Mouse (Mus musculus): ENCODE measurements around the gene 9930104L06Rik.
"Not testable (repeated sequence)": the region's sequence is repeated elsewhere in the genome, so short reads cannot be mapped to it uniquely, and the experiment has no call there.

The 9930104L06Rik gene

DNA sequence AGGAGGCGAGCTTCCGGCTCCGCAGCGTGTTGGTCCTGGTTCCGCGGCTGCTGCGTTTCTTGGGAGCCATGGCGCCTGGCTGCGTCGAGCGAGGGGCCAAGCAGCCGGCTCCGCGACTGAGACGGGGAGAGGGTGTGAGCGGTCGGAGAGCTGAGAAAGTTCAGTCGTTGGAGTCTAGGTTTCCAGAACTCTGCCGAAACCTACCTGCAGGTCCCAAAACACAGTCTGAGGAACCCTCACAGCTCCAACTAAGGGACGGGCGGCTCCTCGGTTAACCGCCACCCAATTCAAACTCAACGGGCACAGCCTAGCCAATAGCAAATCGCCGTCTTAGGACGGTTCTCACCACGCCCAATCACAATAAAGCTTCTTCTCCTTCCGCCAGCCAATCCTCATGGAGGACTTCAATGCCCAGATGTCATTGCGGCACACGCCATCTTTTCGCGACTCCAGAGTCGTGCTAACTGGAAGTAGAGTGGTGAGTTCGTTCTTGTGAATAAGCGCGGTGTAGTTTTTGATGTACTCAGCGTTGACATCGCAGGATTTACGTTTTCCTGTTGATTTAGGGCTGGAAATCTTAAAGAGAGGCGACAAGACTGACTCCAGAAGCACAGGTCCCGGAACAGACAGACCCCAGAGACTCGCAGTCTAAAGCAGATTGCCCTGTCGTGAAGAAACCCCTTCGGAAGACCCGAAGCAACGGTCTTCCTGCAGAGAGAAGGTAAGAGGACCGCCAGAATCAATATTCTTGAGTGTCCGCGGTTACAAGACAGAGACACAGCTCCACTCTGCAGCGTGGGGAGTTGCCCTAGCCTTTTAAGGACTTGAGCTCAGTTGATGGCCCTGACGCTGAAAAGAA is at the start of gene 9930104L06Rik:
9930104L06Rik (plus strand) TSS at position 436 of the 859 bp plus-strand sequence.
- CTCF ChIA-PET, result interaction anchor here (0.9 kb wide), 1 partner anchor 163 kb away, joined by 4 read pairs; no protein-coding TSS in a partner anchor

DNA sequence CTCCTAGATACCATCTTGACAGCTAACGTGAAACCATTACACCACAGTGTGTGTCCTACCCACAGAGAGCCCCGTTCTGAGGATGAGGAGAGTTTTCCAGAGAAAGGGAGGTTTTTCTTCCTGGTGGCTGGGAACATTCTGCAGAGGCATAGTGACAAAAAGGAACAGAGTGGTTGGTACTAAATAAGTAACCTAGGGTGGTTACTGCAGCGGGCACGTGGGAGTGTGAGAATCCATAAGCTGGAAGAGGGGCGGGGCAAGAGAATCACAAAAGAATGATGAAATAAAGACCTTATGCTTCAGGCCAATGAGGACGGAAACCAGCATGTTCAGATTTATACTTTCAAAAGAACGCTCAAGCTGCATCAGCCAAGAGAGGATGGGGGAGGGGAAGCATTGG is 48.1 kb upstream of the 9930104L06Rik start:
- CTCF ChIA-PET, result no interaction called here

DNA sequence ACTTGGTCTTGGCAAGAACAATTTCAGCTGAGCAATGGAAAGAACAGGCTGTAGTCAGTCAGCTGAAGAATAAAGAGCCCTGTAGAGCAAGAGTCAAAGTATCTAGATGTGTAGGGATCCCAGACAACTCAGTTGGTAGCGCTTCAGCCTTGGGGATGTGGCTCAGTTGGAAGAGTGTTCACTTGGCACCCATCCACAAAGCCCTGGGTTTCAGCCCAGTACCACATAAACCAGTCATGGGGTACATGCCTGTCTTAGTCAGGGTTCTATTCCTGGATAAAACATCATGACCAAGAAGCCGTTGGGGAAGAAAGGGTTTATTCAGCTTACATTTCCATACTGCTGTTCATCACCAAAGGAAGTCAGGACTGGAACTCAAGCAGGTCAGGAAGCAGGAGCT is 46.9 kb upstream of the 9930104L06Rik start:
- CTCF ChIA-PET, result no interaction called here

DNA sequence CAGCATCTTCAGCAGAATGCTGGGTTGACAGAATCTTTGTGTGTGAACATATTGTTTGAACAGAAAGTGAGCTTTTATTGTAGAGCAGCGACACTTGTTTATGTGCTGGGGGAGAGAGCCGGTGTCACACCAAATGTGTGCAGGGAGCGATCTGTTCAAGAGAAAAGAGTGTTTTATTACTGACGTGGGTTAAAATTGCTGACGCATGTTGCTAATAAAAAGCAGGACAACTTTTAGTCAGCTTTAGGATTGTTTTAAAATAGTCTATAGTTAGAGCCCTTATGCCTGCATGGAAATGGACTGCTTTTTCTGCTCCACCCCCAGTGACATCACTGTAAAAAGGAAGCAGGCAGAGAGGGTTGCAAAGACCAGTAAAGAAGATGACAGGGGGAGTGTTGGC is 46.0 kb upstream of the 9930104L06Rik start:
- CTCF ChIA-PET, result interaction anchor here (0.7 kb wide), 1 partner anchor 24 kb away, joined by 3 read pairs; no protein-coding TSS in a partner anchor

DNA sequence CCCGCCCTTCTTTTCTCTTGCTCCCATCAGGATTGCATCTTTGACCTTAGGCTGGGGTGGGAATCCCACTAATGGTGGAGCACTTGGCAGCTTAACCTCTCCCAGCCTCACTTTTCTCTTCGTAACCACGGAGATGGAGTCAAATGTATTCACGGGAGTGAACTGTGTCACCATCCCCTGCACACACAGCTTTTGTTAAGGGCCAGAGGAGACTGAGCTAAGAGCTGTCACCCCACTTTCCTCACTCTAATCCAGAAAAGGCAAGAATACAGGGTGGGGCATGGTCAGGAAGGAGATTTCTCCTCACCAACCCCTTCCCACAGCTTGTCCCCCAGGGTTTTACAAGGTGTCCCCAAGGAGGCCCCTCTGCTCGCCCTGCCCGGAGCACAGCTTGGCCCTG is 43.1 kb upstream of the 9930104L06Rik start:
- CTCF ChIA-PET, result no interaction called here

DNA sequence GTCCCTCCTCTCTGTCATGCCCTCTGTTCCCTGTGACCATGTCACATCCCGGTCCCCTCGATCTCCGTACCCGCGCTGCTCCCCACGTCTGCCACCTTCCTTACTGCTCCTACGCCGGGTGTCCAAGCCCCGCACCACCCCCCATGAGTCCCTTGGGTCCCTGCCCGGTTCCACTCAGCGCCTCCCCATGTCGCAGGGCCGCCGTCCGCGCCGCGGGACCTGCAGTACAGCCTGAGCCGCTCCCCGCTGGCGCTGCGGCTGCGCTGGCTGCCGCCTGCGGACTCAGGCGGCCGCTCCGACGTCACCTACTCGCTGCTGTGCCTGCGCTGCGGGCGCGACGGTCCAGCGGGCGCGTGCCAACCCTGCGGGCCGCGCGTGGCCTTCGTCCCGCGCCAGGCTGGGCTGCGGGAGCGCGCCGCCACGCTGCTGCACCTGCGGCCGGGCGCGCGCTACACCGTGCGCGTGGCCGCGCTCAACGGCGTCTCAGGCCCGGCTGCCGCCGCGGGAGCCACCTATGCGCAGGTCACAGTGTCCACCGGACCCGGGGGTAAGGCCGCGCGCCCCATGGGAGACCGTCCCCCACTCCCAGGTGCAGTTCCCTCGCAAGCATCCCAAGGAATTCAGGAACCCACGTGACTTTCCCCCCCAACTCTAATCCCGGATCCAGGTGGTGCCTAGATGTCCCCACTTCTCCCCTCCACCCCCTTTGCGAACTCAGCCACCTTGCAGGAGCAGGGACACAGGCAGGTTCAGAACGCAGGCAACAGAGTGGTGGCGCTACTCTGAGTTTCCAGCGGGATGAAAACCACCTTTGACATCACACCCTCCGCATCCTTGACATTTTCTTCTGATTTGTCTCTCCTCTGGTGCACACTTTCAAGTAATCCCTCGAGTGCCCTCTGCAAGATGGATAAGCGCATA is 42.1 kb upstream of the 9930104L06Rik start:
- CTCF ChIA-PET, result no interaction called here

DNA sequence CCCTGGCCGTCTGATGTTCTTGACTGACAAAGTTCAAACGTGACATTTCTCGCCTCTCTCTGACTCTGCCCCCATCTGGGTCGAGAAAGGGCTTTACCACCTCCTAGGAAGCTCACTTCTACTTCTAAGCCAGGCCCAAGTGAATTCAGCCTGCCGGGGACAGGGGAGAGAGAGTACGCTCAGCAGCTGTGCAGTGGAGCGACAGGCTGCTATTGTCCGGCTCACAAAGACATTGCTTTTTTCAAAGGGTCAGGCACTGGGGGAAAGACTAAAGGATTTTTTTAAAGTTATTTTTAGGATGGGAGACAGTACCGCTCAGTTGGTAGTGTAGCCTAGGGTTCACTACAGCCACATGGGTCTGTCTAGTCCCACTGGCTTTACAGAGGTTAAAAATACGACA is 38.4 kb upstream of the 9930104L06Rik start:
- CTCF ChIA-PET, result no interaction called here

DNA sequence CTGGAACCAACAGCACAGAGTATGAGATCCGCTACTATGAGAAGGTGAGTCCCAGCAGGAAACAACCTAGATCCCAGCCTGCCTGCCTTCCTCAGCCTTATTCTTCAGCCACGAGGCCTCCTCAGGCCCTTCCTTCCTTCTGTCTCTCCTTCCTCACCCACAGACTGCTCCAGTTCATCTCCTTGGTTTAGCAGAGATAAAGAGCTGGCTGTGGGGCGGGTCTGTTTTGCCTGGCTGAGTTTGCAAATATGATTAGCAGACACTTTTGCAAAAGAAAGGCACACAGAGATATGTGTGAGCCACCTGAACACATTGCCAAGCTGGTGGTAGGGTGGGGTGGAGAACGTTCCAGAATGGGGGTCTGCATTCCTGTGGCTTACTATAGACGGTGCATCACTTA is 36.9 kb upstream of the 9930104L06Rik start:
- CTCF ChIA-PET, result no interaction called here

DNA sequence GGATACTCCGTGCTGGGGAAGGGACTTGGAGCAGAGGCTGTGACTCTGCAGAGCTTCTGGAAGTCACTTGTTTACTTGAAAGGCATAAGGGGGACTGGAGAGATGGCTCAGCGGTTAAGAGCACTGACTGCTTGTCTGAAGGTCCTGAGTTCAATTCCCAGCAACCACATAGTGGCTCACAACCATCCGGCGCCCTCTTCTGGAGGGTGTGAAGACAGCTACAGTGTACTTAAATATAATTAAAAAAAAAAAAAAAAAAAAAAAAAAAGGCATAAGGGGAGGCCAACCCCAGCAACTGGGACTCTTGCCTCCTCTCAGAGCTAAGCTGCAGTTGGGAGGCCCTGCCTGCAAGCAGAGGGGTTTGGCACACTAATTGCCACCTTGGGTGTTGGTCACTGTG is 31.4 kb upstream of the 9930104L06Rik start:
- CTCF ChIA-PET, result interaction anchor here (0.6 kb wide), 1 partner anchor 140 kb away, joined by 6 read pairs; no protein-coding TSS in a partner anchor

DNA sequence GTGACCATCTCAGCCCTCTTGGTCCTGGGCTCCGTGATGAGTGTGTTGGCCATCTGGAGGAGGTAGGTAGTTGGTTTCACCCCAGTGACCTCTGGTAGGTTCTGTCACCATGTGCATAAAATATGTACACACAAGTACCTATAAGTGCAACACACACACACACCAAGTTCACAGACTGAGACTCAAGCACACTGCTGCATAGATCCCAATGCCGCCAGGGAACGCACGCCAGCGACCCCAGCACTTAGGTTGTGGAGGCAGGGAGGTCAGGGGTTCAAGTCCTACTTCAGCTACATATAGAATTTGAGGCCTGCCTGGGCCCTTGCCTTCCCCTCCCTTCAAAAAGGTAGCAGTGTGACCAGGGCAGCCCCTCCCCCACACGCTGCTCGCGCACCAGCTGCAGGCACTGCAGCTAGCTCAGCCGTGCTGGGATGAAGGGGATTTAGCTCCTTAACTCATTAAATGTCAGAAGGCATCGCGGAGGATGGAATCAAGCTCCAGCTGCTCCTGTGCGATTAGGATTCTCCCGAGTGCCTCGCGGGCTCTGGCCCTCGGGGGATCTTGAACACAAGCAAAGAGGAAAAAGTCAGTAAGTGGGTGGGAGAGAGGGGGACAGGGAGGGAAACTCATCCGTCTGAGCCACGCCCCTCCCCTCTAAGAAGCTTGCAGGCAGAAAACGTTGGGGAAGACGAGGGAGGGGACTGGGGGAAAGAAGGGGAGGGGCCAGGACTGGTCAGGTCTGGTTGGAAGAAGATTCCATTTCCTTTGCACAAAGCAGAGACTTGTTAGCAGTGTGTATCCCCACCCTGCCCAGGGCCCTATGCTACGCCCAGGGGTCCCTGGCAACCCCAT is 30.7 kb upstream of the 9930104L06Rik start:
- CTCF ChIA-PET, result no interaction called here

DNA sequence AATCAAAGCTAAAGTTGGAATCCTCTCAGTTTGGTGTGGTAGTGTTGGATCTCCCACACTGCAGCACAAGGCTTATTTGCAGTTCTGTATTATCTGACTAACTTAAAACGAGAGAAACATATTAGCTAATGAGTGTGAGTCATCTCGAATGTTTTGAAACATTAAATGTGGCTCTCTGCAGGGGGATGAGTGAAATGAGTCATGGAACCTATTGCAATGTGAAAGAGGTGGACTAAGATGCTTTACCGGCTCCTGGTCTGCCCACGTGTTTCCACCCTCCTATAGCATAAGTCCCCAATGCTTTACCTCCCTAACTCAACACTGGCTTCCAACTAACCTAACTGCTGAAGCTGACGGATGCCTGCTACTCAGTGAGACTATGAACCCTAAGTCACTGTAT is 8.7 kb upstream of the 9930104L06Rik start:
- CTCF ChIA-PET, result no interaction called here

DNA sequence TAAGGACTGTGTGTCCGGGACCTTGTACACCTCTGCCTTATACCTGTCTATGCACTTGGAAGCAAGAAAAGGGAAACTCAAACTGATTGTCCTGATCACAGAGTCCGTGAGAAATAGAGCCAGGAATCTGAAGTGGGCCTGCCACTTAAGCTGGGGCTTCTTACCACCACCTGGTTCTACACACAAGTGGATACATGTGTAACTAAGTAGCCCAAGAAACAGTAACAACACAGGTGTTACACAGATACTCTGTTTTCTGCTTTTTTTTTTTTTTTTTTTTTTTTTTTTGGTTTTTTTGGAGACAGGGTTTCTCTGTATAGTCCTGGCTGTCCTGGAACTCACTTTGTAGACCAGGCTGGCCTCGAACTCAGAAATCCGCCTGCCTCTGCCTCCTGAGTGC is 2.4 kb downstream of the 9930104L06Rik start, which contains the start of gene Cdca8:
Cdca8 (minus strand) TSS at position 101 of the 400 bp plus-strand sequence.
- CTCF ChIA-PET, result not testable (repeated sequence)

DNA sequence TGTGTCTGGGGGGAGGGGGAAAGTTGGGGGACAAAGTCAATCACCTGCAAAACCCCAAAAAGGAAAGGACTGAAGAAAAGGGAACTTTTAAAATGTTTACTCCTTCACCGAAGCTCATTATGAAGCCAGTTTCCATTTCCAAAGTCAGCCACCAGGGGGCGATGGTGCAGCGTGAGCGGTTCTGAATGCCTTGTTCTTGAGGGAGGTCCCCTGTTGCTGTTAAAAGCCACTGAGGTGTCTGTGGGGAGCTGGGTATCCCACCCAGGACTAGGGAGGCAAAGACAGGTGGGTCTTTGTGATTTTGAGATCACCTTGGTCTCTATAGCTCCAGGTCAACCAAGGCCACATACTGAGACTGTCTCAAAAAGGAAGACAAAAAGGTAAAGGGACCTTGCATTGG is 6.2 kb downstream of the 9930104L06Rik start:
- CTCF ChIA-PET, result no interaction called here

DNA sequence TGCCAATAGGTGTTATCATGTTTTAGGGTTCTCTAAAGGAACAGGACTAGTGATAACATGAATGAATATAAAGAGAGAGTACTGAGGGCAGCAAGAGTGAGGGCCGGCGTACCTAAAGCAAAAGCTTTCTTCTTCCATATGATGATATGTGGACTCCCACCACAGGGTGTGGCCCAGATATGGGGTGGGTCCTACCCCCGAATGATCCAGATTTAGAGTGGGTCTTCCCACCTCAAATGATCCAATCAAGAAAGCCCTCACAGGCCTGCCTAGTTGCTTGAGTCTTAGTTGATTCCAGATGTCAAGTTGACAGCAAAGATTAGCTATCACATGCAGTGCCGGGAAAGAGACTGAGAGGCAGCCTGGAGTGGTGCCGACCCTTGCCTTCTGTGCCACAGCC is 6.9 kb downstream of the 9930104L06Rik start:
- CTCF ChIA-PET, result no interaction called here

DNA sequence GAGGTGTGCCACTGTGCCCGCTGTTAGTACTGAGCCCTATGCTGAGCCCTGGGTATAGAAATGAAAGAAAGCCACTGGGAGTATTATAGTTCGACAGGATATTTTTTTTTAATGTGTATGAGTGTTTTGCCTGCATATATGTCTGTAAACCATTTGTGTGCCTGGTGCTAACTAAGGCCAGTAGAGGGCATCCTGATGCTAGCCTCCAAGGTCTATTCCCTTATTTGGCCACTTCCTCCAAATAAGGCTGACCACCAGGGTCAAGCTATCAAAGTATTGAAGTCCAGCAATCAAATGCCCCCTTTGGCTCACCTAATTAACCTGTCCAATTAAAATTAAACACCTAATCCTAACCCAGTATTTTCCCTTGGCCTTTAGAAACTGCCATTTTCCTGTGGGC is 8.1 kb downstream of the 9930104L06Rik start:
- CTCF ChIA-PET, result no interaction called here

DNA sequence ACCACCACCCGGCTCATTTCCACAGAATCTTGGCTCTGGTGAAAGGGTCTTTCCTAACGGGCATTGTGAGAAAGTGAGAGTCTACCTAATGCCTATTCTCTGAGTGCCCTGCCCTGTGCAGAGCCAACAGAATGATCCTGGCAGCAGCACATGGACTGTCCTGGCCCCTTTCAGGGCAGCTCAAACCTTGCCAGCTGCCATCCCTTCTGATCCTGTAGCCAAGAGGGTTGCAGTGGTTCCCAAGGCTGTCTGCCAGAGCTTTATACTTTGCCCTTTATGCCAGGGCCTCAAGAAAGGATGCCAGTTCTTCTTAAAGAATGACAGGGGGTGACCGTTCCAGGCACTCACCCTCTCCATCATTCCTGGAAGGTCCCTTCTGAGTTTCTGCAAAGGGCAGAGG is 12.6 kb downstream of the 9930104L06Rik start:
- CTCF ChIA-PET, result no interaction called here

DNA sequence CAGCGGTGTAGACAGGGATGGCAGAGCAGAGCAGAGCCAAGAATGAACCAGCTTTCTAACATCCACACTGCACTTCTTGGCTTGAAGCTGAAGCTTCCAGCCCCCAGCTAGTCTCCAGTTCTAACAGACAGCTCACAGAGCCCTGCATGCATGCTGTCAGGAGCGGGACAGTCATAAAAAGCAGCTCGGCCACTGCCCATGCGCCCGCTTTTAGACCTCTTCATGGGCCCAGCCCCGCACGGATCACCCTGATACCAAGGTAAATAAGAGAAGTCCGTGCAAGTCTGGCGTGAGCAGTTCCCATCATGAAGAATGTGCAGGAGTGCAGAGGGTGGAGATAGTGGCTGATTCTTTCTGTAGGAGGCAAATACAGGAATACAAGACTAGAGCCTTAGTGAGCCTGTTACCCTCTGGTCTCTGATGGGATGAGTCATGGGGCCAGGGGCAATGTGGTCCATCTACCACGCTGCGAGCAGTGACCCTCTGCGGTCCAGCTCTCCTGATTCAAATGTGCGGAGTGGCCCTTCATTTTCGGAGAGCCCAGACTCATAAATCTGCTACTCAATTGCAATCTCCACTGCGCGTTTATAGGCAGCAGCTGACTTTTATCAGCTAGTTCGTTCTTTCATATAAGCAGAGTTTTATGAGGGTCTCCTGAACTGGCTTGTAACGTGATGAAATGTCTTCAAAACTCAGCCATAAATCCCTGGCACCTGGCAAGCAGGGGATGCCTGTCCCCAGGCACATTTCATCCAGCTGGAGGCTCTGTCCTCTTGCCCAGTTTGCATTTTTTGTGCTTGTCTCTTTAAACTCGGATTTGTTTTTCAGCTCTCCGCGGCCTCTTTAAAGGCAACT is 13.6 kb downstream of the 9930104L06Rik start:
- CTCF ChIA-PET, result no interaction called here

DNA sequence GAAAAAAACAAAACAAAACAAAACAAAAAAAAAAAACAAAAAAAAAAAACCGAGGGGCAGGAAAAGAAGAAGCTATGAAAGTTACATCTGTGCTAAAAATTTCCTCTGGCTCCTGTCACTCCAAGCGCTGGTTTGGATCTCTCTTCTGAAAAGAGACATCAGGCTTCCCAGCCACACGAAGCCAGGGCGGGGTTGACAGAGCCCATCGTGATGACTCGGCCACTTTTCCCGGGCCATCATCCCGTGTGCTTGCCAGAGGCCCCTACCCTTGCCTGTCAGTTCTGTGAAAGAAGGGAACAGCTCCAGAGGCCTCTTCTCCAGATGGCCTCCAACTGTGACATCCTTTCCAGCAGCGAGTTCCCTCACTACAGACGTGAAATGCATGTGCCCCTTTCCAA is 14.2 kb downstream of the 9930104L06Rik start:
- CTCF ChIA-PET, result no interaction called here

DNA sequence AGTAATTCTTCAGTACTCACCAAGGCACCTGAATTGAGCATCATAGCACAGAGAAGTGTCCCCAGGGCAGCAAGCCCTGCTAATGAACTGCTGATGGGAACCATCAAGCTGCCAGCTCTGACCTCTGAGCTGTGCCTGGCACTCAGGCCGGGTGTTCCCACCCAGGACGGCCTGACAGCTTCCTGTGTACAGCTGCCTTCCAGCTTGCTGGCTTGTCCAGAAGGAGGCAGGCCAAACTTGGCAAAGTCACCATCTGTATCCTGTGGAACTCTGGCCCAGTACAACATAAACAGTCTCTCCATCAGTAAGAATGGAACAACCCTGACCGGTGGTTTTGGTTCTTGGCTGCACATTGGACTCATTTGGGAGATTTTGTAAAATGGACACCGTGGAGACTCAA is 16.7 kb downstream of the 9930104L06Rik start:
- CTCF ChIA-PET, result no interaction called here

DNA sequence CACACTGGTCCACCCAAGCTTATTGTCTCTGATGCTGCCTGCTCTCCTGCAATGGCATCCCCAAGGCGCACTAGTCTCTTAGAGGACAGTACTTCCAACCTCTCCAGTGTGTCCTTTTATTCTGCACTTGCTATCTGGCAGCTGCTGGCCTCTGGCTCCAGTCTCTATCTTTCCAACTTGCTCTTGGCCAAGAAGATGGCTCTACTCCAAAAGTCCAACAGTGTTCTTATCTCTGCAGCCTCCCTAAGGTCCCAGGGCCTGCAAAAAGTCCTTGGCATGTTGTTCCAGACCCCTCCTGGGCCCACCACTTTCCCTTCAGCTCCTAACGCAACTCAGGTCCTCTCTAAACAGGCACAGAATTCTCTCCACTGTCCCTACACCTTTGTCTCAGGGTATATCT is 20.4 kb downstream of the 9930104L06Rik start:
- CTCF ChIA-PET, result no interaction called here

DNA sequence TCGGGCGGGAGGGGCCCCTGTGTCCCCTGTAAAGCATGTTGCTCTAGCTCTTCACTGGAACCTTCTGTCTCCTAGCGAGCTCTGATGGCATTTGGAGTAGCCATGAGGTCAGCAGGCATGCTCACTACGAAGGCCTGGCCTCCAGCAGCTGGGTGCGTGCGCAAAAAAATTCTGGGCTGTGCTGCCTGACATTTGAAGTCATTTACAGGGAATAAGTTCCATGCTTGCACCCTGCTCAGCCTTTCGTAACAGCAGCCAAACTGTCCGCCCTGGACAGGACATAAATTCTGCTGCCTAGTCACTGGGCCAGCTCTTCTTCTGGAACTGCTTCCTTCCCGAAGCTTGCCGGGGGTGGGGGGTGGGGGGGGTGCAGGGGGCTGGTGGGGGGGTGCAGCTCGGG is 22.2 kb downstream of the 9930104L06Rik start:
- CTCF ChIA-PET, result no interaction called here

Data from spleen, embryonic (tissue).